Mouse (Mus musculus): ENCODE measurements around the gene Gabrp.

Gabrp gene

GRCm38 (mm10) chr11:33529576-33529975 lies 49.2 kb downstream of the Gabrp start:
- DNase-seq (ENCODE audit: low read depth) = no peak

- DNase-seq (ENCODE audit: low read depth) = peak; percentile 34
Measured at GRCm38 (mm10) chr11:33513376-33513991, 65.3 kb downstream of the Gabrp start, which contains the start of gene Ranbp17. TSS of gene Ranbp17 (minus strand) at chr11:33513746.

GRCm38 (mm10) chr11:33512854-33513375 lies 65.8 kb downstream of the Gabrp start:
- peak; percentile 64 for DNase-seq (ENCODE audit: low read depth)

- no peak for DNase-seq (ENCODE audit: low read depth)
Measured at GRCm38 (mm10) chr11:33509401-33509800, 69.4 kb downstream of the Gabrp start.

Measured in c-Kit-positive CD71-negative TER-119-negative erythroid progenitor cells, embryonic 14.5 days (primary cell).